Mouse (Mus musculus) thymus, postnatal 14 days (tissue): Measurements from ENCODE around the gene Slc9a6.
A peak's percentile ranks its signal among the peaks of the same experiment; 100 is the strongest.

Source experiments
- DNase-seq: peaks from one replicate; pipeline ENCODE4 v3.0.0; 2021

Gene Slc9a6

DNA sequence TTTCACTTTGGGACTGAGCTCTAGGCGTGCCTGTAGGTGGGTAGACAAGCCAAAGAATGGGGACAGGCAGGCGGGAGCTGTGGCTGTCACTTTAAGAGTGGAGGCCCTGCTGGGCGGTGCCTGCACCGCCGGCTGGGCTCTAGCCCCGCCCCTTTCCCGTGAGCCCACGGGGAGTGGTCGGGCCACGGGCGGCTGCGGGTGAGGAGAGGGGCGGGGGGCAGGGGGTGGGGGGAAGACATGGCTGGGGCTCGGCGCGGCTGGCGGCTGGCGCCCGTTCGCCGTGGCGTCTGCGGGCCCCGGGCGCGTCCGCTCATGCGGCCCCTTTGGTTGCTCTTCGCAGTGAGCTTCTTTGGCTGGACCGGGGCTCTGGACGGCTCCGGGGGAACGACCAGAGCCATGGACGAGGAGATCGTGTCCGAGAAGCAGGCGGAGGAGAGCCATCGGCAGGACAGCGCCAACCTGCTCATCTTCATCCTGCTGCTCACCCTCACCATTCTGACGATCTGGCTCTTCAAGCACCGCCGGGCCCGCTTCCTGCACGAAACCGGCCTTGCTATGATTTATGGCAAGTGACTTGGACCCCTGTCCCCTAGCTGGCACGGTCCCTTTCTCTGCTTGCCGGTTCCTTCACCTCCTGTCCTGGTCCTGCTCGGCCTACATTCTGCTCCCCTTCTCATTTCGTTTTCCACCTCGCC lies at the start of gene Slc9a6:
Gene Slc9a6 (plus strand): TSS at position 135 of the 695 bp plus-strand sequence.
- peak; percentile 87 for DNase-seq

DNA sequence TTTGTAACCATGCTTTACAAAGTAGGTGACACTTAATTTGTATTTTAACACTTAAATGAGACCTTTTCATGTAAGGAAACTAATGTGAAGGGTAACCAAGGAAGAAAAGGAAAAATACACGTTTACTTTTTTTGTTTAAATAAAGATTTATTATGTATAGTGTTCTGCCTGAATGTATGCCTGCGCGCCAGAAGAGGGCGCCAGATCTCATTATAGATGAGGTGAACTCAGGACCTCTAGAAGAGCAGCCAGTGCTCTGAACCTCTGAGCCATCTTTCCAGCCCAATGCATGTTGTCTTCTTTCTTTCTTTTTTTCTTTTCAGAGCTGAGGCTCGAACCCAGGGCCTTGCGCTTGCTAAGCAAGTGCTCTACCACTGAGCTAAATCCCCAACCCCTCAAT lies 37.1 kb upstream of the Slc9a6 start:
- DNase-seq = peak; percentile 24

DNA sequence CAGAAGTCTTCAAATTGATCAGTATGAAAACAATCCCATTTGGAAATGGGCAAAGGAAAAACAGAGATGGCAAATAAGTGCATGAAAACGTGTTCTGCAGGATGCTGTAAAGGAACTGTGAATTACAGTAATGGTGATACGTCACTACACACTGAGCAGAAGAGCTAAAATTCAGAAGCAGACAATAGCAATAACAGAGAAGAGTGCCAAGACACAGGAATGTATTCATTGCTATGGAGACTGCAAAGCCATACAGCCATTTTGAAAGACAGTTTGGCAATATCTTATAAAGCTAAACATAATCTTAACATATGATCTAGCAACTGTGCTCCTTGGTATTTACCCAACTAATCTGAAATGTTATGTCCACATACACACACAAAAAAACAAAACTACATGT lies 31.4 kb upstream of the Slc9a6 start:
- DNase-seq = no peak

DNA sequence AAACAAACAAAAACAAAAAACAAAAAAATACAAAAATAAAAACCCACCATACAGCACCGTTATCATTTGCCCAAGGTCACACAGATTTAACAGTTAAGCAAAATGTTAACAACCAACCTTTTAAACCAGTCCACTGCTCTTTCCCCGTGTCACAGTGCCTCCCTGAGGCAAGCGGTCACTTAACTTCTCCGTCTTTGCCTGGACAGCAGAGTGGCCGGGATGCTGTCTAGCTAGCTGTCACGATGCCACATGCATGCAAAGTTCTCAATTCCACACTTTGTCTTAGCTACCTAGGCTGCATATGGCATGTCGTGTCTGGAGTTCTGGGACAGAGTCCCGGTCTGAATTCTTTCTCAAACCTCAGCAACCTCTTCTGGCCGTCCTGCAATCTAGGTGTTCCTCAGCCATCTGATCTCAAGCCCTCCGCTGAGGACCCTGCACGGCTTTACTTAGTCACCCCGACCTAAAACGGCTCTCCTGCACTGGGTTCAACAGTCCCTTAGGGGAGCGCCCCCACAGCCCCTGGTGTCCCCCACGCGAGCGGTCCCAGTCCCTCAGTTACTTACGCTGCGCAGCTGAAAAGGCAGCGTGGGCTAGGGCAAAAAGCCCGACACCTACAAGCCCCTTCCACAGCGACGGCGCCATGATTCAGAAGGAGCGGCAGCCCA lies 12.2 kb upstream of the Slc9a6 start:
- no peak for DNase-seq

DNA sequence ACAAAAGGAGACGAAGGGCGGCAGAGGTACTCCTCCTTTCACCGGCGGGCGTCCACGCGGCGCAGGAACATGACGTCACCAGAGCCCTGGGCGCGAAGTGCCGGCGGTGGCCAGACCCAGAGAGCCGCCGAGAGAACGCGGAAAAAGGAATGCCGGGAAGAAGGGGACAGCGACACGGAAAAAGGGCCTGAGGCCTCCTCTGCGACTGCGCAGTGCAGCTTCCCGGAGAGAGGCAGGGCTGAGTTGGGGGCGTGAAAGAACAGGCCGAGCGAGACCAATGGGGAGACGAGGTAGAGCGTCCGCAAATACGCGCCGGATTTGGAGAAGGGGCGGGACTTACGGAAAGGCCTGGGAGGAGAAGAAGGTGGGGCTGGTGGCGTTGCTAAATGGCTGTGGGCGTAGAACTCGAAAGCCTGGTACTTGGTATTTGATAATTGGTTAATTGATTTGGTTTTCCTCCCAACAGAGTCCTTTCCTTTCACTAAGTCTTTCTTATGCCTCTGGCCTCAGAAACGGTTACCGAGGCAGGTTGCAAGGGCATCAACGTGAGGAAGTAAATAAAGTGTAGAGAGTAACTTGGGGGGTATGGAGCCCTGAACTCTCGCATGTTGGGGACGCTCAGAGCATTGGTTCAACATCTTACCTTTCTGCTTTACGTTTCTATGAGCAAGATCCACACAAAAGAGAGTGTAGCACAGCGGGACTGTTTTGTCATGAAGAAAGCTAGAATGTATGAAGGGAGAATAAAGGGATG lies 11.5 kb upstream of the Slc9a6 start, which contains the start of gene Mmgt1:
Gene Mmgt1 (minus strand): TSS at position 183 of the 754 bp plus-strand sequence.
- DNase-seq = peak; percentile 88

DNA sequence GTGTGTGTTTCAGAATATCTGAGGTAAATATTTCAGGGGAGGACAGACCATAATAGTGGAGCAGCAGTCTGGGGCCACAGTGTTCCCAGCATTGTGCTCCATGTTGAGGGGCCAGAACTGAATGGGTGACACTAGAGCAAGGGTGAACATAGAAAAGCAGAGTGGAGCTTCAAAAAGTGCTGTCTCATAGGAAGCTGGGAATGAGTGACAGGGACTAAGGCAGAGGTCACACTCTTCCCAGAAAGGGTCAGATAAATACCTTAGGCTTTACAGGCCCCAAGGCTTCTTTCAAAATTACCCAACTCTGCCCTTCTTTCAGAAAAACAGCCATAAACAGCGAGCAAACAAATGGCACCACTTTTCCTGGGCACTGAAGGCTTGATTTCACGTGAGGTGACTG lies 3.0 kb upstream of the Slc9a6 start:
- DNase-seq = no peak

- no peak for DNase-seq
Measured at GRCm38 (mm10) chrX:56607032-56607710, 2.4 kb upstream of the Slc9a6 start.

GRCm38 (mm10) chrX:56609285-56609622 lies 303 bp upstream of the Slc9a6 start:
- DNase-seq = no peak

DNA sequence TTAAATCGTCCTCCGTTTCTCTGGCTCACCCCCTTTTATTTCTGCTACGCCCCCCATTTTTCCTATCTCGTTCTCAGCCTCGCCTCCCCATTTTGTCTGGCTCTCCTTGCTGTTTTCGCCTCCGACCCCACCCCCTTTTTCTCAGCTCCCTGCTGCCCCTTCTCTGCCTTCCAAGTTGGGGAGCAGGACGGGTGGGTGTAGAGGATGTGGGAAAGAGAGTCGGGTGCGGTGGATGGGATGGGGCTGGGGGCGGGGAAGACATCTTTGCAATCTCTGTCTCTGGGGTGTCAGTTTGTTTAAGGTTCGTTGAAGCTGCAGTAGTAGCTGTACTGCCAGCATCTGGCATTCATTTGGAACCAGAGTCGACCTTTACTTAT lies 749 bp downstream of the Slc9a6 start:
- peak; percentile 39 for DNase-seq

DNA sequence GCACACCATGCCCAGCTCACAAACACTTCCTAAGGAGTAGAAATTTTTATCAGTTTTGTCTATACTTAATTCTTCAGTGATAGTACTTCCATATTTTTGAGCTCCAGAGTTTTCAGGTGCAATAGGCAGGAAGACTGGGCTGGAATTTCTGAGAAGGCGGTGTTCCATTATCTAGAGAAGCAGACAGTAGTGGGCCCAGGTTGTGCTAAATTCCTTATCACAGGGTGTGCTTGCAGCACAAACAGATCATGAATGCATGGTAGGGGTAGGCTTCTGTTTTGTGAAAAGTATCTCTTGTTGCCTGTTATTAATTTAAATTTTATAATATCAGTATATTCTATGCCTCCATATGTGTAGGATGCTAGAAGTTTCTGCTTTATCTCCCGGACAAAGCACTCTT lies 5.7 kb downstream of the Slc9a6 start:
- no peak for DNase-seq

DNA sequence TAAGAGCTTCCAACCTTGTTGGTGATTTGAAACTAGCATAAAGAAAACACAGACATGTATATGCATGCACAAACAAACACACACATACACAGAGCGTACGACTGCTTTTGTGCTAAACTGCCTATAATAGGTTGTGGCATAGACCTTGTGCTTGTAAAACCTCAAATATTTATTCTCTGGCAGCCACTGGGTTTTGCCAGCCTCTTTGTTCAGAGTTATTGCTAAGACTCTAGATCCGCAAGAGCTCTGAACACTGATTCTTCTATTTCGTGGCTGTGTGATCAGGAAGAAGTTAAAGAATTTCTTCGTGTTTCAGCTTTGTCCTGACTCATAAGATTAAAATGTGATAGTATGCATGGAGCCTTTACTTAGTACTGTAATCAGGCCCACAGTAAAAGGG lies 26.6 kb downstream of the Slc9a6 start:
- DNase-seq = no peak

DNA sequence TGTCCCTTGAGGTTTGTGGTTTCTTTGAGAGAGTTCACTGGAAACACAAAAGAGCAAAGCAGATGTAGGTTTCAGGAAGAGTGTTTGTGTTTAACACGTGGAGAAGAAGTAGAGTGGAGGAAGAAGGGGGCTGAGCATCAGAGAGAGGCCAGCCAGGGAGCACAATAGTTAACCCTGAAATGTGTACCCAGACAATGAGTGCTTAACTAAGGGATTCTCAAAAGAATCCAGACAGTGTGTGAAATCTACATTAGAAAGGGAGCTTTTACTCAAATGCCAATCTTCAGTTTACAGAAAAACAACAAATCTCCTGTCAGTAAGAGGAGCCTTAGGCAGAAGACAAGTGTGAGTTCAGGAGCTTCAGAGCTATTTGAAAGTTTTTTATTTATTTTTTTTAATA lies 30.5 kb downstream of the Slc9a6 start:
- no peak for DNase-seq

DNA sequence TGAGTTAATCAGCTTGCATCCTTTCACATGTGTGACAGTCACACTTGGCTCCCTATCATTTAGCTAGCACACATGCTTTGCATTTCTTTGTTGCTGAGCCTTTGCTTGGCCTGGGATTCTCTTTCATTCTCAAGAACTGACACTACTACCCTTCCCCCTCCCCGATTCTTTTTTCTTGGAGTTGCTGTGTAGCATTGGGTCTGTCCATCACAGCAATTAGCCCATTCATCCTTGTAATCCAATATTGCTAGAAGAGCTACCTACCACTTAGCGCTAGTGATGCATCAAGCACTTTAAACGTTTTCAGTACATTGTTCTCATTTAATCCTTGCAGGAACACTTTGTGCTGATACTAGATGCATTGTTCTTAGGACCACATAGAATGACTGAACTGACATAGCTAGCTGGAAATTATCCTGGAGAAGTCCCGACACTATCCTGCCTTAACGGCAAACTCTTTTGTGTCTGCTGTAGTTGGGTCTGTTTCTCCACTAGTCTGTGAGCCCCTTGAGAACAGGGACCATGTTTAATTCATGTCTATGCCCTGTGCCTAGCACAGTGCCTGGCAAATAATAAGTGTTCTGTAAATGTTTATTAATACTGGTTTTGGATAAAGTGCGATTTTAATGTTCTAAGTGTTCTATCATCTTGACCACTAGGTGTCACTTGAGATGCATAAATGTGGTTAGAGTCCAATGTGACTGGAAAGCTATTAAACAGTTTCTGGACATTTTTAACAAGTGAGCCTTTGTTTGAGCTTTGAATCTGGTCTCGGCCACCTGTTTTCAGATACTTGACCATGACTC lies 40.2 kb downstream of the Slc9a6 start:
- no peak for DNase-seq

DNA sequence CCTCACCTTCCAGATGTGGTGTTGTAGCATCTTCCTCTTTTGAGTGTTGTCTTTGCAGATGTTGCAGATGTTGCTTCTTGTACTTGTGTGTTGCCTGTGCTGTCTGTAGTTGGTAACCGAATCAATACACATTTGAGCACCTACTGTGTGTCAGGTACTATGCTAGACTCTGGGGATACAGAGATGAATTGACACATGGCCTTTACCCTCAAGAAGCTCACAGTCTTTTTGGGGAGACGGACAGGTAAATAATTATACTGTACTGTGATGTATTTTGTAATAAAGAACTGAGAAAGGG lies 40.7 kb downstream of the Slc9a6 start:
- no peak for DNase-seq

DNA sequence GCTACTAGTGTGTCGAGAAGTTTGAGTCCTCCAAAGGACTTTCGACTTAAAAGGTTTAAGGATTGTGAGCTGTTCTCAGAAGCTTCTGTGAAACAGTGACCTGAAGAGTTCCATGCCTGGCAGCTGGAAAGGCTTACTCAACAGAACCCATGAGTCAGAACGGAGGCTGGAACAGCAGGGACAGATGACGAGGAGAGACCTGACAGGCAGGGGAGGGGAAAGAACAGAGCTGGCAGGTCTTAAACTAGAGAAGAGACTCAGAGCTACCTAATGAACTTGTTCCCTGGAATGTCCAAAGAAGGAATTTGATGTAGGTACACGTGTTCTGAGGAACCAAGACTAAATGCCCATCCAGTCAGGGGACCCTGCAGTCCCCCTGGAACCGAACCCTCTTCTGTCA lies 41.3 kb downstream of the Slc9a6 start:
- DNase-seq = no peak

- no peak for DNase-seq
Measured at GRCm38 (mm10) chrX:56651738-56652137, 42.2 kb downstream of the Slc9a6 start.

- DNase-seq = no peak
Measured at GRCm38 (mm10) chrX:56655686-56656085, 46.1 kb downstream of the Slc9a6 start.

DNA sequence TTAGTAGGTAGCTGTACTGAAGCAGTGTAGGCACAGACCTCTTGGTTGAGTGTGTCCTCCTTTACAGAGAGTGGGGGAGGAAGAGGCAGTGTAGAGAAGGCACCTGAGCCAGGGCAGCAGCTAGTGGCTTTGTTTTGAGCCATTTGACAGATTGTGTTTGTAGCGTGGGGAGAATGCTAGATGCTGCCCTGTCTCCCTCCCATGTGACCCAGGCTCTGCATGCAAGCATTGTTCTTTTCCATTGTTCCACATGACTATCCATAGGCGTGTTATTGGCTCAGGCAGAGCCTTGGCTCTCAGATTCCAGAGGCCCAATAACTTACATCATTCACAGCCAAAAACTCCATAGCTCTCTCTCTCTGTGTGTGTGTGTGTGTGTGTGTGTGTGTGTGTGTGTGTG lies 49.7 kb downstream of the Slc9a6 start:
- DNase-seq = no peak

- DNase-seq = no peak
Measured at GRCm38 (mm10) chrX:56661143-56661542, 51.6 kb downstream of the Slc9a6 start.

DNA sequence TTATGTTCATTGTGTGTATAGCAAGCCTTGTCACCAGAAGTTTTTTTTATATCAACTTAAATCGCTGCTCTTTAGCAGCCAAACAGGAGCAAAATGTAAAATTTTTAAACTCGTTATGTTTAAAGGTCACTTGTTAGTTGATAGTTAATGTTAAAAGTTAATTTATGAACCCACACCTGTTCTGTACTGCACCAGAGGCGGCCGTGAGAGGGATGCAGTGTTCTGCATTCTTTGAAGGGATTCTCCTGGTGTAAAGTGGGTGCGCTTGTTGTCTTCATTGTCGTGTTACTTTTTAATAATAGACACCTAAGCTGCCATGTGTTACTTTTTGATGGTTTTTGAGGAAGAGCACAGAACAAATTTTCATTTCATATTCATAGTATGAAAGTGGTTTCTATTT lies 52.8 kb downstream of the Slc9a6 start:
- no peak for DNase-seq

GRCm38 (mm10) chrX:56663377-56663776 lies 53.8 kb downstream of the Slc9a6 start:
- DNase-seq = no peak

GRCm38 (mm10) chrX:56665226-56665973 lies 55.8 kb downstream of the Slc9a6 start:
- DNase-seq = no peak
